Mouse (Mus musculus) c-Kit-positive CD71-positive TER-119-positive erythroid progenitor cells, embryonic 14.5 days (primary cell): ENCODE measurements around the gene Gm14151.
"Not testable (repeated sequence)": the region's sequence is repeated elsewhere in the genome, so short reads cannot be mapped to it uniquely, and the experiment has no call there.

Experiments used
- DNase-seq: peaks from one replicate; pipeline ENCODE4 v3.0.0-alpha.2; 2013; ENCODE audit warnings: low spot score

Gene Gm14151

DNA sequence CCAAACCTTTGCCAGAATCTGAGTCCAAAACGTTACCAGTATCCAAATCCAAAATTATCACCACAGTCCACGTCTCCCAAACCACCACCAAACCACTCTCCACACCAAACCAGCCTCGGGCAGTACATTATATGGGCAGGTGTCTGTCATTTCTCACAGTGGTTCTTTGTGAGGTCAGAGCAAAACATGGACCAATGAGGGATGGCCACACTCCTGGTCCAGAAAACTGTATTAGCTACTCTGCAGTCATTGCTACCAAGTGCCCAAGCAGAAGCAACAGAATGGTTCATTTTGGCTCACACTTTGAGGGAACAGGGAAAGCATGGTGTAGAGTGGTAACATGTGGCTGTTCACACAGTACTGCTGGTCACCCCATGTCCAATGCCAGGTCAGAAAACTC lies at the start of gene Gm14151:
TSS of gene Gm14151 (minus strand) at position 101 of the 400 bp plus-strand sequence.
- DNase-seq, result not testable (repeated sequence)

- DNase-seq, result not testable (repeated sequence)
Observed at GRCm38 (mm10) chr2:151097945-151098344, 5.8 kb upstream of the Gm14151 start, which contains the start of gene Gm14147. Gene Gm14147, plus strand, starts transcription at chr2:151098245.

- no peak for DNase-seq
Observed at GRCm38 (mm10) chr2:151056637-151057036, 35.5 kb downstream of the Gm14151 start.

GRCm38 (mm10) chr2:151040411-151040810 lies 51.7 kb downstream of the Gm14151 start:
- DNase-seq, result no peak

DNA sequence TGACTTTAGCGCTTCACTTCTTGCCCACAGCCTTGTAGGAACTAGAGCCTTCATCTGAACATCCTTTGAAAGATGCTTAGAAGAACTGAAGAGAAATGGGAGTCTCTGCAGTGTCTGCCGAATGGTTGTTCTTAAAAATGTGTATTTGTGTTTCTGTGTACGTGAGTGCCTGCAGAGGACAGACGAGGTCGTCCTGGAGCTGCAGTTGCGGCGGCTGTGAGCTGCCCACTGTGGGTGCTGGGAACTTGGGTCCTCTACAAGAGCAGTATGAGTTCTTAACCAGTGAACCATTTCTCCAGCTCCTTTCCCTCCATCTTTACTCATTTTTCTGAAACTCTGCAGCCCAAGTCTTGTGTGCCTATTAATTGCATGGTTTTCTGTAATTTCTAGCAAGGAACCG lies 52.4 kb downstream of the Gm14151 start:
- DNase-seq, result peak; percentile 9

GRCm38 (mm10) chr2:151039232-151039695 lies 52.9 kb downstream of the Gm14151 start, which contains the start of the genes Ninl and Nanp:
Gene Ninl, minus strand, starts transcription at chr2:151039382.
Gene Nanp, minus strand, starts transcription at chr2:151039398.
- DNase-seq, result peak; percentile 94

DNA sequence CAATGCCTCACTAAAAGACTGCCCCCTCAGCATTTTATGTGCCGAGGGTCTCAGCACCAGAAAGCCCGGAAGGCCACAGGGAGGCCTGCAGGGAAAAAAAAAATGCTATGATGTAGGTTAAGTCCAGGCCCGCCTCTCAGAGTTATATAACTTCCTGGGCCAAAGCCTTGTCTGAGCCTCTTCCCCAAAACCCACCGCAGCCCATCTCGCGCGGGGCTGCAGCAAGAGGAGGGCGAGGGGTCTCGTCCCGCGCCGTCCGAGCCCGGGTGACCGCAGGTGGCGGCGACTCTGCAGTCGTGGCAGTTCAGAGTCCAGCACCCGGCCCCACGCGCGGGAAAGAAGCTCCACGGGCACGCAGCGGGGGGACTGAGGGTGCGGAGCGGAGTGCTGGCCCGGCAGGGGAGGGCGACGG lies 53.3 kb downstream of the Gm14151 start:
- peak; percentile 45 for DNase-seq

DNA sequence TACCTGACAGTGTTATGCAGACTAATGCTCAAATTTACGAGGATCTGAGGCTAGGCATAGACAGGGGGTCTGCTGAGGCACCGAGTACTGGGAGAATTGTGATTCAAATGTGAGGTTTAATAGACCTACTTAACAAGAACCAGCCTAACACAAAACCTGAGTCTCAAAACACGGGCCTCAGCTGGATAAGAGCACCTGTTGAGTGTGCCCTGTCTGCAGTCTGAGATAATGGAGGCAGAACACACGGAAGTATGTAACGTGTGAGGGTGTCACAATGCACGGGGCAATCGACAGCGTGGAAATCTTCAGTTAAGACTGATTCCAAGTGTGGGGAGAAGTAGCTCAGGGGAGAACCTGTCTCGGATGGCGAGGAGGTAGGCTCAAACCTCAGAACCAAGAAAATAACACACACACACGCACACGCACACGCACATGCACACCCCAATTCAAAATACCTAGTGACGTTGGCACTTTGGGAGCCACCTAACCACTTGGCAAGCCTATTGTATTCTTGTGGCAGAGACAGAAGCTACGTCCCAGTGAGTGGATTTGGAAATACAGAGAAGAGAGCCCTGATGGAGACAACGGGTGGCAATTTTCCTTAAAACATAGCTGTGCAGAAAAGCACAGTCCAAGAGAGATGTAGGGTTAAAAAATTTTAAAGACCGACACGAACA lies 54.1 kb downstream of the Gm14151 start:
- DNase-seq, result peak; percentile 83

DNA sequence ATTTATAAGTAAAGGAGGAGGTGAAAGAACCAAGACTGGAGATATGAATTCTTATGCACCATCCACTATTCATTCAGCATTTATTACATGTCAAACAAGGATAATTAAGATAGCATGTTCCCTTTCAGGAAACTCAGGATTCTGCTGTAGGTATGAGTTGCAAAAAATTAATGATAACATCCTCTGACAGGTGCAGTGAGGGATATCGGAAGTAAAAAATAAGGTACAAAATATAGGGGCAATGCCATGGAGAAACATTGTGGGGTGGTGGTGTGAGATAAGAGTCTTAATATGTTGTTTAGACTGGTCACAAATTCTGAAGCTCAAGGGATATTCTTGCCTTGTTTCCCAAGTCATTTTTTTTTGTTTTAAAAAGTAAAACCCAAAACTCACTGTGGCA lies 54.9 kb downstream of the Gm14151 start:
- DNase-seq, result no peak
